Mouse (Mus musculus): ENCODE data around the gene Ccnd1.

GRCm38 (mm10) chr7:144929506-144929905 is 10.2 kb downstream of the Ccnd1 start:
- no peak for TF ChIP-seq CTCF (IDR thresholded peaks at IDR 0.05; ENCODE audit: extremely low read depth, insufficient read depth, low read length)
- TF ChIP-seq POLR2A (IDR thresholded peaks at IDR 0.05; ENCODE audit: extremely low read depth, insufficient read depth, low read length) = no peak

Measured in cortical plate, adult 2 months (tissue).